ENCODE assay signal across 25 mouse cellular contexts in genomic region chr10:36471135-36471534, GRCm38 (mm10). TPM values are rescaled to one million over a fixed set of nuclear protein-coding genes. Genes with fewer than 3 reads are reported as not detected.
DNase-seq lines count a peak whose midpoint lies in the region; ATAC-seq and TF ChIP-seq lines count a peak whose summit lies in the region.
"Had no signal": no experiment of that assay in that cellular context is flagged by ENCODE, and none has a peak within 500 bp of the region (broad histone marks: within the 10 kb centered on the region; RNA-seq: fewer than 3 reads in every experiment).

No protein-coding gene starts in this region.

- peak; percentile 31; the same call in 1 of the 2 replicates for ATAC-seq in forebrain, embryonic 16.5 days
- no peak for ATAC-seq in forebrain, embryonic 13.5 days

- no peaks in the 10 kb centered on the region for H3K36me3 ChIP-seq in forebrain, embryonic 16.5 days (ENCODE audit: control insufficient read depth, insufficient read depth)
- no peaks in the 10 kb centered on the region for H3K36me3 ChIP-seq in forebrain, embryonic 13.5 days (ENCODE audit: poor library complexity, severe bottlenecking)
- H3K36me3 ChIP-seq: embryonic facial prominence, embryonic 10.5 days; heart, embryonic 13.5 days; liver, embryonic 13.5 days; neural tube, embryonic 12.5 days had no signal

- TF ChIP-seq CTCF in brain, embryonic 14.5 days (IDR thresholded peaks at IDR 0.05; ENCODE audit: borderline replicate concordance, extremely low read depth, insufficient read depth, insufficient read length): no peak
- TF ChIP-seq CTCF in lung, adult 2 months (IDR thresholded peaks at IDR 0.05; ENCODE audit: insufficient read depth, low read length): no peak

- no peak for TF ChIP-seq POLR2A in brain, embryonic 14.5 days (IDR thresholded peaks at IDR 0.05; ENCODE audit: borderline replicate concordance, extremely low read depth, insufficient read depth, insufficient read length, poor library complexity, severe bottlenecking)
- TF ChIP-seq POLR2A in lung, adult 2 months (IDR thresholded peaks at IDR 0.05; ENCODE audit: borderline replicate concordance, extremely low read depth, low read depth, low read length): no peak

- intact Hi-C loops in left cerebral cortex, postnatal 4 days (cut with DNase I): no loop called here
- intact Hi-C loops in left cerebral cortex, postnatal 25 days (cut with DNase I): no loop called here

- no peak overlapping the region for H3K4me3 ChIP-seq in forebrain, embryonic 16.5 days (replicated peaks; ENCODE audit: low read length)
- no peak overlapping the region for H3K4me3 ChIP-seq in forebrain, embryonic 13.5 days
- no peak overlapping the region for H3K4me3 ChIP-seq in lung, adult 2 months (replicated peaks; ENCODE audit: extremely low read depth, low read depth, low read length)
- H3K4me3 ChIP-seq: embryonic facial prominence, embryonic 10.5 days; heart, adult 2 months; heart, embryonic 13.5 days; liver, embryonic 13.5 days; neural tube, embryonic 12.5 days had no signal

- H3K9ac ChIP-seq in forebrain, embryonic 16.5 days (replicated peaks; ENCODE audit: low read depth, low read length): no peak overlapping the region
- H3K9ac ChIP-seq in forebrain, embryonic 13.5 days: no peak overlapping the region
- H3K9ac ChIP-seq: heart, embryonic 13.5 days; liver, embryonic 13.5 days; lung, embryonic 14.5 days; neural tube, embryonic 12.5 days had no signal

- H3K9me3 ChIP-seq in forebrain, embryonic 16.5 days (ENCODE audit: control insufficient read depth, low read length): no peaks in the 10 kb centered on the region
- H3K9me3 ChIP-seq in forebrain, embryonic 13.5 days (replicated peaks): no peaks in the 10 kb centered on the region
- H3K9me3 ChIP-seq: embryonic facial prominence, embryonic 10.5 days; heart, embryonic 13.5 days; liver, embryonic 13.5 days; neural tube, embryonic 12.5 days had no signal

- peak; percentile 43 for DNase-seq in left cerebral cortex, postnatal 4 days
- no peak for DNase-seq in left cerebral cortex, postnatal 25 days (ENCODE audit: low spot score in 2 of 2)
- peak; percentile 20 for DNase-seq in brain, embryonic 14.5 days (ENCODE audit: low read depth)
- DNase-seq in cerebellum, postnatal 25 days: peak; percentile 9 to 40
- DNase-seq in embryo, embryonic 9.5 days (ENCODE audit: extremely low spot score): no peak
- DNase-seq in lung, adult 2 months: no peak
- DNase-seq: adrenal gland, adult 2 months; gastrocnemius, postnatal 36 days; heart, adult 2 months; heart, postnatal 14 days; kidney, adult 18-20 months; kidney, postnatal 4 days; liver, embryonic 13.5 days; lung, embryonic 14.5 days; thymus, postnatal 14 days had no signal

- no peak overlapping the region for H3K4me2 ChIP-seq in forebrain, embryonic 16.5 days (ENCODE audit: low read length)
- no peak overlapping the region for H3K4me2 ChIP-seq in forebrain, embryonic 13.5 days
- H3K4me2 ChIP-seq: heart, embryonic 13.5 days; liver, embryonic 13.5 days; lung, embryonic 14.5 days; neural tube, embryonic 12.5 days had no signal

- WGBS in forebrain, embryonic 16.5 days: 64% methylated on average over 3 of the region's 3 CpGs
- WGBS in forebrain, embryonic 13.5 days: 73% methylated on average over 3 of the region's 3 CpGs
- 62% methylated on average over 3 of the region's 3 CpGs for WGBS in lung, adult 2 months

- no peak overlapping the region for H3K27ac ChIP-seq in forebrain, embryonic 16.5 days (ENCODE audit: low read length)
- no peak overlapping the region for H3K27ac ChIP-seq in forebrain, embryonic 13.5 days
- H3K27ac ChIP-seq: embryonic facial prominence, embryonic 10.5 days; heart, adult 2 months; heart, embryonic 13.5 days; liver, embryonic 13.5 days; neural tube, embryonic 12.5 days had no signal

- no peaks in the 10 kb centered on the region for H3K27me3 ChIP-seq in forebrain, embryonic 16.5 days (replicated peaks; ENCODE audit: control insufficient read depth, insufficient read depth, low read length)
- H3K27me3 ChIP-seq in forebrain, embryonic 13.5 days: no peaks in the 10 kb centered on the region
- H3K27me3 ChIP-seq: heart, embryonic 13.5 days; liver, embryonic 13.5 days; neural tube, embryonic 12.5 days had no signal

- H3K4me1 ChIP-seq in forebrain, embryonic 16.5 days (replicated peaks; ENCODE audit: control insufficient read depth, insufficient read depth, low read length): no peaks in the 10 kb centered on the region
- no peaks in the 10 kb centered on the region for H3K4me1 ChIP-seq in forebrain, embryonic 13.5 days
- H3K4me1 ChIP-seq in lung, adult 2 months (ENCODE audit: control insufficient read depth, insufficient read depth, low read length): no peaks in the 10 kb centered on the region
- H3K4me1 ChIP-seq: embryonic facial prominence, embryonic 10.5 days; liver, embryonic 13.5 days; neural tube, embryonic 12.5 days had no signal

RNA-seq across cellular contexts. Expression of gene Hs3st5, which starts 35.5 kb away (rescaled TPM):
- polyA plus RNA-seq in forebrain, embryonic 16.5 days (2015; fragmentation: Nextera tagmentation; extraction: Ambion mirVana): 9.0 and 10.7 TPM in 2 replicates
- 3.1 and 4.6 TPM in 2 replicates for polyA plus RNA-seq in forebrain, embryonic 13.5 days (2015; fragmentation: Nextera tagmentation; extraction: Ambion mirVana)
- 10 to 100 TPM; 19.4 to 20.2 TPM for total RNA-seq in left cerebral cortex, postnatal 4 days (2021)
- total RNA-seq in left cerebral cortex, postnatal 25 days (2021): 1 to 10 TPM; 5.4 to 8.5 TPM
- 7.4 and 12.9 TPM in 2 replicates for polyA plus RNA-seq in brain, embryonic 14.5 days (2012; rRNA removed)
- 0.08 TPM in 1 of 2 replicates, not detected in the other for polyA plus RNA-seq in lung, adult 2 months (2012; rRNA removed)
- total RNA-seq: common myeloid progenitor, adult 5-6 weeks; megakaryocyte, adult 5-6 weeks; MEL had no signal
- polyA plus RNA-seq: spleen, adult 2 months; testis, adult 2 months had no signal

Comparison
In these comparisons a context has a peak if more than half of its experiments do, and no peak if none do; other contexts are left out.
1. DNase-seq: peak in left cerebral cortex, postnatal 4 days (single experiment), brain, embryonic 14.5 days (single experiment) and cerebellum, postnatal 25 days (2 of 2); none in left cerebral cortex, postnatal 25 days (0 of 2), embryo, embryonic 9.5 days (single experiment) and lung, adult 2 months (single experiment).